Comparison of ENCODE assay signal across 8 mouse cellular contexts in genomic region chr7:89499516-89500307, GRCm38 (mm10). TPM values are rescaled to one million over a fixed set of nuclear protein-coding genes. Genes with fewer than 3 reads are reported as not detected.
DNase-seq lines count a peak whose midpoint lies in the region; ATAC-seq and TF ChIP-seq lines count a peak whose summit lies in the region.

No protein-coding gene starts in this region.

- peaks cover 3% of the 10 kb centered on the region; the same call in 1 of the 2 replicates for H3K4me1 ChIP-seq in forebrain, embryonic 14.5 days (ENCODE audit: control insufficient read depth, insufficient read depth, low read length)
- no peaks in the 10 kb centered on the region for H3K4me1 ChIP-seq in liver, postnatal 0 days (ENCODE audit: insufficient read depth)
- H3K4me1 ChIP-seq in neural tube, embryonic 15.5 days = peaks cover 10% of the 10 kb centered on the region

- TF ChIP-seq EP300 in liver, postnatal 0 days (IDR thresholded peaks at IDR 0.05; ENCODE audit: low read depth) = no peak

- peak; percentile 76 for TF ChIP-seq CTCF in liver, postnatal 0 days (IDR thresholded peaks at IDR 0.05; ENCODE audit: low read depth)

- no peaks in the 10 kb centered on the region for H3K36me3 ChIP-seq in forebrain, embryonic 14.5 days (ENCODE audit: control insufficient read depth, insufficient read depth, low read length)
- H3K36me3 ChIP-seq in liver, postnatal 0 days (replicated peaks; ENCODE audit: insufficient read depth, low read length) = no peaks in the 10 kb centered on the region
- no peaks in the 10 kb centered on the region for H3K36me3 ChIP-seq in neural tube, embryonic 15.5 days

- H3K9me3 ChIP-seq in forebrain, embryonic 14.5 days (replicated peaks; ENCODE audit: control insufficient read depth, low read length) = no peaks in the 10 kb centered on the region
- H3K9me3 ChIP-seq in liver, postnatal 0 days (ENCODE audit: low read length) = no peaks in the 10 kb centered on the region
- no peaks in the 10 kb centered on the region for H3K9me3 ChIP-seq in neural tube, embryonic 15.5 days (replicated peaks)

- DNase-seq in ES-CJ7 (ENCODE audit: low read depth, low spot score) = peak; percentile 52
- peak; percentile 11 for DNase-seq in c-Kit-positive CD71-positive TER-119-positive erythroid progenitor cells, embryonic 14.5 days (ENCODE audit: low spot score)
- peak; percentile 93 for DNase-seq in forebrain, embryonic 14.5 days (ENCODE audit: low spot score)
- peak; percentile 30 for DNase-seq in heart, postnatal 25 days (ENCODE audit: low spot score)
- peak; percentile 68 to 82 for DNase-seq in layer of hippocampus, adult 18-20 months (ENCODE audit: low spot score in 2 of 2)
- DNase-seq in liver, postnatal 0 days = peak; percentile 59

- H3K27ac ChIP-seq in forebrain, embryonic 14.5 days (ENCODE audit: low read depth, low read length) = no peak overlapping the region
- no peak overlapping the region for H3K27ac ChIP-seq in liver, postnatal 0 days (ENCODE audit: low read depth)
- H3K27ac ChIP-seq in neural tube, embryonic 15.5 days (replicated peaks) = no peak overlapping the region

- 14% methylated on average over 17 of the region's 17 CpGs for WGBS in forebrain, embryonic 14.5 days
- 25% methylated on average over 17 of the region's 17 CpGs for WGBS in liver, postnatal 0 days (ENCODE audit: insufficient replicate concordance)
- 28% methylated on average over 17 of the region's 17 CpGs for WGBS in neural tube, embryonic 15.5 days

- H3K4me3 ChIP-seq in forebrain, embryonic 14.5 days (ENCODE audit: low read depth, low read length) = no peak overlapping the region
- no peak overlapping the region for H3K4me3 ChIP-seq in liver, postnatal 0 days (ENCODE audit: low read depth, low read length)
- H3K4me3 ChIP-seq in neural tube, embryonic 15.5 days (replicated peaks) = no peak overlapping the region

- intact Hi-C loops in heart, postnatal 25 days (cut with DNase I) = loop anchor here (1.0 kb wide), 2 partner anchors 343 to 408 kb away; no protein-coding TSS in a partner anchor

- H3K27me3 ChIP-seq in forebrain, embryonic 14.5 days (replicated peaks; ENCODE audit: control insufficient read depth, insufficient read depth, low read length) = no peaks in the 10 kb centered on the region
- 0 out of 2 replicates have a peak, but pooled peaks cover 6% of the 10 kb centered on the region for H3K27me3 ChIP-seq in liver, postnatal 0 days (ENCODE audit: insufficient read depth, low read length)
- no peaks in the 10 kb centered on the region for H3K27me3 ChIP-seq in neural tube, embryonic 15.5 days (replicated peaks)

- ATAC-seq in forebrain, embryonic 14.5 days = peak; percentile 96
- ATAC-seq in liver, postnatal 0 days = no peak
- ATAC-seq in neural tube, embryonic 15.5 days (ENCODE audit: low FRiP score) = peak; percentile 71
- no peak for ATAC-seq in erythroid progenitor cell, adult 5-6 weeks (replicated peaks; ENCODE audit: low FRiP score, poor library complexity, severe bottlenecking)

- peak overlapping the region; percentile 31; the same call in 1 of the 2 replicates for H3K4me2 ChIP-seq in forebrain, embryonic 14.5 days (ENCODE audit: low read length)
- H3K4me2 ChIP-seq in liver, postnatal 0 days (ENCODE audit: low read depth, low read length) = peak overlapping the region; percentile 15
- H3K4me2 ChIP-seq in neural tube, embryonic 15.5 days = peak overlapping the region; percentile 38

- no peak overlapping the region for H3K9ac ChIP-seq in forebrain, embryonic 14.5 days (ENCODE audit: low read length)
- no peak overlapping the region for H3K9ac ChIP-seq in liver, postnatal 0 days (replicated peaks)
- H3K9ac ChIP-seq in neural tube, embryonic 15.5 days (replicated peaks) = no peak overlapping the region

RNA-seq across cellular contexts. Expression of gene Prss23, which starts 27.3 kb away (rescaled TPM):
- polyA plus RNA-seq in forebrain, embryonic 14.5 days (2014; fragmentation: Nextera tagmentation; extraction: Ambion mirVana) = 13.0 and 13.8 TPM in 2 replicates
- 10 to 100 TPM; 24.6 to 25.0 TPM for total RNA-seq in heart, postnatal 25 days (2021)
- total RNA-seq in layer of hippocampus, adult 18-20 months (2021) = 10 to 100 TPM; 16.5 to 16.6 TPM
- 6.9 and 7.5 TPM in 2 replicates for polyA plus RNA-seq in liver, postnatal 0 days (2015; fragmentation: Nextera tagmentation; extraction: Ambion mirVana)
- polyA plus RNA-seq in neural tube, embryonic 15.5 days (2015; fragmentation: Nextera tagmentation; extraction: Ambion mirVana) = 15.5 and 27.6 TPM in 2 replicates
- total RNA-seq in erythroid progenitor cell, adult 5-6 weeks (2015; ENCODE audit: low replicate concordance) = not detected in 2 replicates
- 0.77 TPM in 1 of 2 replicates, not detected in the other for total RNA-seq in erythroid progenitor cell, adult 5-6 weeks (2017; ENCODE audit: low replicate concordance)

Comparison
In these comparisons a context has a peak if more than half of its experiments do, and no peak if none do; other contexts are left out.
1. DNase-seq: peak in every context shown above with its lines; median percentile 93 in forebrain, embryonic 14.5 days; 75 in layer of hippocampus, adult 18-20 months; 59 in liver, postnatal 0 days; 52 in ES-CJ7; 30 in heart, postnatal 25 days; 11 in c-Kit-positive CD71-positive TER-119-positive erythroid progenitor cells, embryonic 14.5 days.
2. ATAC-seq: peak in forebrain, embryonic 14.5 days (single experiment) and neural tube, embryonic 15.5 days (single experiment); none in liver, postnatal 0 days (single experiment) and erythroid progenitor cell, adult 5-6 weeks (single experiment).
3. RNA of gene Prss23, which starts 27.3 kb away (total RNA-seq): 24.6 to 25.0 TPM in heart, postnatal 25 days and 16.5 to 16.6 TPM in layer of hippocampus, adult 18-20 months; 0.77 TPM in erythroid progenitor cell, adult 5-6 weeks; every median in the first group is over 4 times any median in the second.
4. Peak in every context shown above with its lines, with median percentiles within 50 percentile points of each other: H3K4me2 ChIP-seq.